Mouse (Mus musculus): ENCODE results near the gene Ptn.

- no peak for TF ChIP-seq CEBPB (IDR thresholded peaks at IDR 0.05; ENCODE audit: insufficient read depth, poor library complexity, severe bottlenecking)
- no peak for TF ChIP-seq POLR2A (IDR thresholded peaks at IDR 0.05; ENCODE audit: insufficient read length, low read depth)
- no peak for TF ChIP-seq POLR2AphosphoS2 (IDR thresholded peaks at IDR 0.05; ENCODE audit: insufficient read length, low read depth)
- no peak for TF ChIP-seq TCF3 (IDR thresholded peaks at IDR 0.05; ENCODE audit: insufficient read length, low read depth)
- TF ChIP-seq TCF12 (IDR thresholded peaks at IDR 0.05; ENCODE audit: insufficient read depth, poor library complexity, severe bottlenecking), result no peak
- no peak for TF ChIP-seq MYOD1 (IDR thresholded peaks at IDR 0.05; ENCODE audit: control insufficient read depth in 1 of 3, insufficient read length in 2 of 3, low read depth in 2 of 3)
- no peak for TF ChIP-seq MYOG (IDR thresholded peaks at IDR 0.05; ENCODE audit: control insufficient read depth in 1 of 3, insufficient read depth in 1 of 3, insufficient read length in 2 of 3, low read depth in 2 of 3)
- no peak for TF ChIP-seq MAX (IDR thresholded peaks at IDR 0.05; ENCODE audit: low read depth)
- no peak for TF ChIP-seq E2F4 (IDR thresholded peaks at IDR 0.05; ENCODE audit: insufficient read depth)
- no peak for TF ChIP-seq SRF (IDR thresholded peaks at IDR 0.05; ENCODE audit: control insufficient read depth, insufficient read length, low read depth)
Observed at GRCm38 (mm10) chr6:36775647-36776360, 34.2 kb downstream of the Ptn start.
